Mouse (Mus musculus) brain, embryonic 14.5 days (tissue): ENCODE data around the gene Nmt1.

Experiments used
- CTCF ChIP-seq: fragments of 200-500 bp; IDR thresholded peaks from 2 replicates; pipeline ENCODE4 v1.5.1; 2012; ENCODE audit warnings: inconsistent platforms, mild to moderate bottlenecking, moderate library complexity, borderline replicate concordance; ENCODE audit not compliant: insufficient read depth, insufficient read length; ENCODE audit errors: extremely low read depth
- POLR2A ChIP-seq: fragments of 200-500 bp; IDR thresholded peaks from 2 replicates; pipeline ENCODE4 v1.6.1; 2012; ENCODE audit warnings: mild to moderate bottlenecking, inconsistent platforms, borderline replicate concordance; ENCODE audit not compliant: poor library complexity, insufficient read depth, insufficient read length, severe bottlenecking; ENCODE audit errors: extremely low read depth

DNA sequence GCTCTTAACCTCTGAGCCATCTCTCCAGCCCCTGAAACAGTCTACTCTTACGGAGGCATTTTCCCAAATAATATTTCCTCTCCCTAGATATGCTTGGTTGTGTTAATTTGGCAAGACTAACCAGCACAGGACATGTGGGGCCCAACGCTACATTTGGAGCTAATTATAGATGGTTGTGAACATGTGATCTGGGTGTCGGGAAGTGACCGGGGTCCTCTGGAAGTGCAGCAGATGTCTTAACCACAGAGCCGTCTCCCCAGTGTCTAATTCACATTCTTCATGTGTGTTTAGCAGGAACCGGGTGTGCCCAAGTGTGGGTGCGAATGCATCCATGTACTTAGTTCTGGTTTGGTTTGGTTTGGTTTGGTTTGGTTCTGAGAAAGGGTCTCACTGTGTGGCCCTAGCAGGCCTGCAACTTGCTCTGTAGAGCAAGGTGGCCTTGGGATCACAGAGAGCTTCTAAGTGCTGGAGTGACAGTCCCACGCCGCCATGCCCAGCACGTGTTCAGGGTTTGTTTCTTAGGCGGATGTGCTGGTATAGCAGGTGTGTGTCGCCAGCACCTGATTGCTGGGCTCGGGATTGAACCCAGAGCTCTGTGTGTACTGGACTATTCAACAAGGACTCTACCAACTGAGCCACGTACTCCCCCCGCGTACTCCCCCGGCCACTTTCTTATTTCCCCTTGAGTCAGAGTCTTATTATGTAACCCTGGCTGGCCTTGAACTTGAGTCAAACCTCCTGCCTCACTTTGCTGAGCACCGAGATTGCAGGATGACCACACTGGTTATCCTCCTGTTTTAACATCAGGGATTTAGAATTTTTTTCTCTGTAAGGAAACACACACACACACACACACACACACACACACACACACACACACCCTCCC lies 25.4 kb downstream of the Nmt1 start:
- TF ChIP-seq POLR2A (no peak), CTCF (no peak)
